Mouse (Mus musculus): ENCODE data around the gene Nfya. TPM values are rescaled to one million over a fixed set of nuclear protein-coding genes. Genes with fewer than 3 reads are reported as not detected.

The Nfya gene
- total and polyA plus RNA-seq, 3 experiments: 14.7 to 33.1 (median 21.2) TPM

- peaks cover 13% of the 10 kb centered on the region for H3K36me3 ChIP-seq (ENCODE audit: control insufficient read depth, insufficient read depth, low read length)
- WGBS: 62% methylated on average over 1 of the region's 1 CpGs
- H3K4me1 ChIP-seq (ENCODE audit: control insufficient read depth, insufficient read depth, low read length): peaks cover 4% of the 10 kb centered on the region
- H3K9ac ChIP-seq (ENCODE audit: low read depth, low read length): no peak overlapping the region
- H3K27ac ChIP-seq: no peak overlapping the region
- intact Hi-C loops (cut with DNase I): no loop called here
- no peak overlapping the region for H3K4me3 ChIP-seq
- H3K79me2 ChIP-seq (replicated peaks; ENCODE audit: control insufficient read depth, insufficient read depth, low read length): peaks cover 11% of the 10 kb centered on the region
- H3K27me3 ChIP-seq (ENCODE audit: control insufficient read depth, insufficient read depth, low read length): no peaks in the 10 kb centered on the region
- no peak for DNase-seq
- TF ChIP-seq EP300 (IDR thresholded peaks at IDR 0.05; ENCODE audit: insufficient read depth, low read depth, low read length) (no peak), CTCF (IDR thresholded peaks at IDR 0.05) (no peak), POLR2A (IDR thresholded peaks at IDR 0.05; ENCODE audit: insufficient read depth, low read depth, low read length) (no peak)
These were observed 5.0 kb downstream of the Nfya start for GRCm38 (mm10) chr17:48404706-48405105.

- H3K4me1 ChIP-seq (ENCODE audit: control insufficient read depth, insufficient read depth, low read length): peaks cover 4% of the 10 kb centered on the region
- no peak for DNase-seq
- no peak overlapping the region for H3K9ac ChIP-seq (ENCODE audit: low read depth, low read length)
- intact Hi-C loops (cut with DNase I): no loop called here
- peaks cover 13% of the 10 kb centered on the region for H3K36me3 ChIP-seq (ENCODE audit: control insufficient read depth, insufficient read depth, low read length)
- H3K79me2 ChIP-seq (replicated peaks; ENCODE audit: control insufficient read depth, insufficient read depth, low read length): peaks cover 11% of the 10 kb centered on the region
- TF ChIP-seq CTCF (IDR thresholded peaks at IDR 0.05) (no peak), EP300 (IDR thresholded peaks at IDR 0.05; ENCODE audit: insufficient read depth, low read depth, low read length) (no peak), POLR2A (IDR thresholded peaks at IDR 0.05; ENCODE audit: insufficient read depth, low read depth, low read length) (no peak)
- no peaks in the 10 kb centered on the region for H3K27me3 ChIP-seq (ENCODE audit: control insufficient read depth, insufficient read depth, low read length)
- H3K4me3 ChIP-seq: no peak overlapping the region
- WGBS: 78% methylated on average over 2 of the region's 2 CpGs
- no peak overlapping the region for H3K27ac ChIP-seq
These were observed 5.9 kb downstream of the Nfya start for GRCm38 (mm10) chr17:48403848-48404247.

- Histone ChIP-seq H3K4me3 (no peak overlapping the region), H3K27me3 (ENCODE audit: control insufficient read depth, insufficient read depth, low read length) (no peaks in the 10 kb centered on the region), H3K9ac (ENCODE audit: low read depth, low read length) (no peak overlapping the region), H3K79me2 (replicated peaks; ENCODE audit: control insufficient read depth, insufficient read depth, low read length) (peaks cover 11% of the 10 kb centered on the region), H3K36me3 (ENCODE audit: control insufficient read depth, insufficient read depth, low read length) (peaks cover 11% of the 10 kb centered on the region), H3K27ac (no peak overlapping the region), H3K4me1 (ENCODE audit: control insufficient read depth, insufficient read depth, low read length) (peaks cover 1% of the 10 kb centered on the region)
- intact Hi-C loops (cut with DNase I): no loop called here
- peak in 1 of 2 experiments; percentile 10 for DNase-seq
- no peak for TF ChIP-seq POLR2A (IDR thresholded peaks at IDR 0.05; ENCODE audit: insufficient read depth, low read depth, low read length)
- no peak for TF ChIP-seq EP300 (IDR thresholded peaks at IDR 0.05; ENCODE audit: insufficient read depth, low read depth, low read length)
- no peak for TF ChIP-seq CTCF (IDR thresholded peaks at IDR 0.05)
- 96% methylated on average over 3 of the region's 3 CpGs for WGBS
These were observed 7.0 kb downstream of the Nfya start for GRCm38 (mm10) chr17:48402751-48403150.

- WGBS: 84% methylated on average over 4 of the region's 4 CpGs
- intact Hi-C loops (cut with DNase I): no loop called here
- TF ChIP-seq POLR2A (IDR thresholded peaks at IDR 0.05; ENCODE audit: insufficient read depth, low read depth, low read length) (no peak), EP300 (IDR thresholded peaks at IDR 0.05; ENCODE audit: insufficient read depth, low read depth, low read length) (no peak), CTCF (IDR thresholded peaks at IDR 0.05) (no peak)
- peaks cover 9% of the 10 kb centered on the region for H3K79me2 ChIP-seq (replicated peaks; ENCODE audit: control insufficient read depth, insufficient read depth, low read length)
- peak in 1 of 2 experiments; percentile 2 for DNase-seq
- peaks cover 1% of the 10 kb centered on the region; the same call in 1 of the 2 replicates for H3K4me1 ChIP-seq (ENCODE audit: control insufficient read depth, insufficient read depth, low read length)
- H3K4me3 ChIP-seq: no peak overlapping the region
- H3K9ac ChIP-seq (ENCODE audit: low read depth, low read length): no peak overlapping the region
- no peak overlapping the region for H3K27ac ChIP-seq
- no peaks in the 10 kb centered on the region for H3K27me3 ChIP-seq (ENCODE audit: control insufficient read depth, insufficient read depth, low read length)
- H3K36me3 ChIP-seq (ENCODE audit: control insufficient read depth, insufficient read depth, low read length): peaks cover 9% of the 10 kb centered on the region
These were observed 8.0 kb downstream of the Nfya start for GRCm38 (mm10) chr17:48401710-48402109.

GRCm38 (mm10) chr17:48392616-48393015 is 17.1 kb downstream of the Nfya start:
- Histone ChIP-seq H3K36me3 (ENCODE audit: control insufficient read depth, insufficient read depth, low read length) (0 out of 2 replicates have a peak, but pooled peaks cover 2% of the 10 kb centered on the region), H3K27me3 (ENCODE audit: control insufficient read depth, insufficient read depth, low read length) (no peaks in the 10 kb centered on the region), H3K9ac (ENCODE audit: low read depth, low read length) (no peak overlapping the region), H3K27ac (no peak overlapping the region), H3K4me3 (no peak overlapping the region), H3K4me1 (ENCODE audit: control insufficient read depth, insufficient read depth, low read length) (no peaks in the 10 kb centered on the region), H3K79me2 (replicated peaks; ENCODE audit: control insufficient read depth, insufficient read depth, low read length) (no peaks in the 10 kb centered on the region)
- TF ChIP-seq CTCF (IDR thresholded peaks at IDR 0.05) (no peak), POLR2A (IDR thresholded peaks at IDR 0.05; ENCODE audit: insufficient read depth, low read depth, low read length) (no peak), EP300 (IDR thresholded peaks at IDR 0.05; ENCODE audit: insufficient read depth, low read depth, low read length) (no peak)
- intact Hi-C loops (cut with DNase I): no loop called here
- DNase-seq: no peak
- whole genome bisulfite sequencing: 86% methylated on average over 3 of the region's 3 CpGs

GRCm38 (mm10) chr17:48391446-48391845 is 18.3 kb downstream of the Nfya start:
- intact Hi-C loops (cut with DNase I): no loop called here
- Histone ChIP-seq H3K9ac (ENCODE audit: low read depth, low read length) (no peak overlapping the region), H3K4me3 (no peak overlapping the region), H3K27ac (no peak overlapping the region), H3K27me3 (ENCODE audit: control insufficient read depth, insufficient read depth, low read length) (no peaks in the 10 kb centered on the region), H3K36me3 (ENCODE audit: control insufficient read depth, insufficient read depth, low read length) (0 out of 2 replicates have a peak, but pooled peaks cover 2% of the 10 kb centered on the region), H3K4me1 (ENCODE audit: control insufficient read depth, insufficient read depth, low read length) (no peaks in the 10 kb centered on the region), H3K79me2 (replicated peaks; ENCODE audit: control insufficient read depth, insufficient read depth, low read length) (no peaks in the 10 kb centered on the region)
- no peak for TF ChIP-seq CTCF (IDR thresholded peaks at IDR 0.05)
- TF ChIP-seq POLR2A (IDR thresholded peaks at IDR 0.05; ENCODE audit: insufficient read depth, low read depth, low read length): no peak
- TF ChIP-seq EP300 (IDR thresholded peaks at IDR 0.05; ENCODE audit: insufficient read depth, low read depth, low read length): no peak
- 72% methylated on average over 5 of the region's 5 CpGs for WGBS
- no peak for DNase-seq
